ENCODE assay signal across 8 mouse cellular contexts in the genomic region with DNA sequence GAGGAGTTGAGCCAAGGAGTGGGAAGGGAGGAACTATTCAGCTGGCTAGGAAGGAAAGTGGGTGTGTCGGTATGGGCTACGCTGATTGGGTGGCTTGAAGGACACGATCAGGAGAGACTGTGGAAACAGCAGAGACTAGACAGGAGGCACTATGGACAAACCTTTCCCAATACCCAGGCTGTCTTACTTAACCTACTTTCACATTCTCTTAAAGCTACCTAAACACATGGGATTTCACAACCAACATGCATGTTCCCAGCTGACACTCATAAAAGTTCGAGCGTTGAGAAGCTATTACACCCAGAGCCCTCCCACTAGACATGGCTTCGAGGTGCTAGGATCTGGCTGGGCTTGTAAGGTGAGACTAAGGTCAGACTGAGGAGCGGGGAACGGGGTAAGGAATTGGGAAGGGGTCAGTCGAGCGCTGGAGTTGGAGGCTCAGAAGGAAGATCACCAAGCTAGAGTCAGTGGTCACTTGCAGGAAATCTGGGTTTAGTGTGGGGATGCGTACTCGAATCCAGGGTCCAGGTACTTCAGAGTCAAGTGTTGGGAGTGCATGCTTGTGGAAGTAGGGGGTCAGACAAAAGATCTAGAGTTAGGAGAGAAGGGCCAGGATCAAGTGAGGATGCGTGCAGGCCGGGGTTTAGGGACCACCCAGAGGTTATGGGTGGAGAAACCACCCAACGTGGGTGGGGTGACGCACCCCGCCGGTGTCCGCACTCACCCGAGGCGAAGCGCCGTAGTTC. TPM values are rescaled to one million over a fixed set of nuclear protein-coding genes. Genes with fewer than 3 reads are reported as not detected.
DNase-seq lines count a peak whose midpoint lies in the region; ATAC-seq and TF ChIP-seq lines count a peak whose summit lies in the region.

A gene (plus strand): TSS at position 217 of the 746 bp plus-strand sequence.

- H3K4me2 ChIP-seq in heart, embryonic 14.5 days (ENCODE audit: low read length): peak within 1 kb of the TSS; percentile 96
- H3K4me2 ChIP-seq in kidney, postnatal 0 days (ENCODE audit: low read length): peak within 1 kb of the TSS; percentile 70
- H3K4me2 ChIP-seq in liver, embryonic 13.5 days: peak within 1 kb of the TSS; percentile 94

- peak within 1 kb of the TSS; percentile 87 to 92 for H3K4me3 ChIP-seq in heart, embryonic 14.5 days (ENCODE audit: control insufficient read depth in 1 of 2, insufficient read depth in 1 of 2, low read depth in 1 of 2, low read length in 2 of 2)
- peak within 1 kb of the TSS; percentile 70 for H3K4me3 ChIP-seq in kidney, postnatal 0 days (replicated peaks; ENCODE audit: low read depth, low read length)
- H3K4me3 ChIP-seq in liver, embryonic 13.5 days (replicated peaks): peak within 1 kb of the TSS; percentile 69

- H3K9ac ChIP-seq in heart, embryonic 14.5 days (ENCODE audit: low read length): peak within 1 kb of the TSS; percentile 94
- peak within 1 kb of the TSS; percentile 80 for H3K9ac ChIP-seq in kidney, postnatal 0 days (ENCODE audit: low read depth, low read length)
- H3K9ac ChIP-seq in liver, embryonic 13.5 days: peak within 1 kb of the TSS; percentile 75

- H3K27me3 ChIP-seq in heart, embryonic 14.5 days (ENCODE audit: control insufficient read depth, insufficient read depth, low read length): no peaks in the 10 kb centered on the region
- no peaks in the 10 kb centered on the region for H3K27me3 ChIP-seq in kidney, postnatal 0 days (ENCODE audit: insufficient read depth, low read length)
- H3K27me3 ChIP-seq in liver, embryonic 13.5 days: no peaks in the 10 kb centered on the region

- peak within 1 kb of the TSS; percentile 90 to 91 for H3K27ac ChIP-seq in heart, embryonic 14.5 days (replicated peaks in 1 of 2; ENCODE audit: control insufficient read depth in 1 of 2, insufficient read depth in 1 of 2, low read depth in 2 of 2, low read length in 2 of 2)
- H3K27ac ChIP-seq in kidney, postnatal 0 days: peak within 1 kb of the TSS; percentile 93
- peak within 1 kb of the TSS; percentile 86 for H3K27ac ChIP-seq in liver, embryonic 13.5 days

- no peak for TF ChIP-seq CTCF in kidney, postnatal 0 days (IDR thresholded peaks at IDR 0.05; ENCODE audit: low read depth)

- DNase-seq in adrenal gland, adult 8-10 months: peak; percentile 78
- DNase-seq in kidney, postnatal 0 days (ENCODE audit: low spot score): peak; percentile 86
- DNase-seq in liver, embryonic 13.5 days: peak; percentile 53
- peak; percentile 34 for DNase-seq in naive thymus-derived CD4-positive, alpha-beta T cell, adult 2 months (ENCODE audit: low read depth)
- no peak for DNase-seq in T-cell, adult 2 months (ENCODE audit: low spot score)

- under 1% methylated on average over 23 of the region's 23 CpGs for WGBS in heart, embryonic 14.5 days
- WGBS in kidney, postnatal 0 days: under 1% methylated on average over 23 of the region's 23 CpGs
- WGBS in liver, embryonic 13.5 days (ENCODE audit: insufficient replicate concordance): 1% methylated on average over 23 of the region's 23 CpGs

- peaks cover 2 to 5% of the 10 kb centered on the region in 2 experiments; a peak in 2 of 4 replicates for H3K4me1 ChIP-seq in heart, embryonic 14.5 days (ENCODE audit: control insufficient read depth in 2 of 2, insufficient read depth in 2 of 2, low read length in 2 of 2)
- no peaks in the 10 kb centered on the region; the same call in 1 of the 2 replicates for H3K4me1 ChIP-seq in kidney, postnatal 0 days (replicated peaks; ENCODE audit: insufficient read depth, low read length)
- H3K4me1 ChIP-seq in liver, embryonic 13.5 days (replicated peaks): peaks cover 23% of the 10 kb centered on the region

- ATAC-seq in CD4-positive, CD25-positive, alpha-beta regulatory T cell, adult 4 months: peak; percentile 7
- ATAC-seq in erythroid progenitor cell, adult 5-6 weeks (replicated peaks; ENCODE audit: low FRiP score, poor library complexity, severe bottlenecking): peak; percentile 74
- ATAC-seq in heart, embryonic 14.5 days (ENCODE audit: insufficient number of reproducible peaks, insufficient read depth, low FRiP score, low read depth): peak; percentile 79
- ATAC-seq in kidney, postnatal 0 days (replicated peaks; ENCODE audit: low FRiP score, low read depth): peak; percentile 83
- ATAC-seq in liver, embryonic 13.5 days (ENCODE audit: low read depth): peak; percentile 69

- peaks cover 21% of the 10 kb centered on the region for H3K36me3 ChIP-seq in heart, embryonic 14.5 days (ENCODE audit: control insufficient read depth, insufficient read depth, low read length)
- peaks cover 18% of the 10 kb centered on the region for H3K36me3 ChIP-seq in kidney, postnatal 0 days (ENCODE audit: insufficient read depth, low read length)
- peaks cover 22% of the 10 kb centered on the region for H3K36me3 ChIP-seq in liver, embryonic 13.5 days

- H3K9me3 ChIP-seq in heart, embryonic 14.5 days (ENCODE audit: control insufficient read depth, low read length): no peaks in the 10 kb centered on the region
- no peaks in the 10 kb centered on the region for H3K9me3 ChIP-seq in kidney, postnatal 0 days (replicated peaks; ENCODE audit: low read length)
- H3K9me3 ChIP-seq in liver, embryonic 13.5 days (replicated peaks): no peaks in the 10 kb centered on the region

RNA-seq across cellular contexts. Expression of the gene that starts here (rescaled TPM):
- 1 to 10 TPM; 2.4 to 3.7 TPM for polyA plus RNA-seq in CD4-positive, CD25-positive, alpha-beta regulatory T cell, adult 4 months (2017; shearing (Covaris generic))
- 10 to 100 TPM in 3 of 4 experiments, 1 to 10 TPM in 1; 9.6 to 19.7 (median 13.8) TPM for total RNA-seq in adrenal gland, adult 8-10 months (2022)
- total RNA-seq in erythroid progenitor cell, adult 5-6 weeks (2015; ENCODE audit: low replicate concordance): 6.8 TPM in 1 of 2 replicates, not detected in the other
- 2.0 and 2.8 TPM in 2 replicates for total RNA-seq in erythroid progenitor cell, adult 5-6 weeks (2017; ENCODE audit: low replicate concordance)
- 12.4 and 12.5 TPM in 2 replicates for polyA plus RNA-seq in heart, embryonic 14.5 days (2014; fragmentation: Nextera tagmentation; extraction: Ambion mirVana)
- 21.0 and 22.9 TPM in 2 replicates for polyA plus RNA-seq in kidney, postnatal 0 days (2015; fragmentation: Nextera tagmentation; extraction: Ambion mirVana)
- polyA plus RNA-seq in liver, embryonic 13.5 days (2015; fragmentation: Nextera tagmentation; extraction: Ambion mirVana): 10.5 and 10.9 TPM in 2 replicates

Comparison
In these comparisons a context has a peak if more than half of its experiments do, and no peak if none do; other contexts are left out.
1. ATAC-seq: peak in every context shown above with its lines; median percentile 83 in kidney, postnatal 0 days; 79 in heart, embryonic 14.5 days; 74 in erythroid progenitor cell, adult 5-6 weeks; 69 in liver, embryonic 13.5 days; 7 in CD4-positive, CD25-positive, alpha-beta regulatory T cell, adult 4 months.